Mouse (Mus musculus): Measurements from ENCODE around the gene Nlrp9b.

DNA sequence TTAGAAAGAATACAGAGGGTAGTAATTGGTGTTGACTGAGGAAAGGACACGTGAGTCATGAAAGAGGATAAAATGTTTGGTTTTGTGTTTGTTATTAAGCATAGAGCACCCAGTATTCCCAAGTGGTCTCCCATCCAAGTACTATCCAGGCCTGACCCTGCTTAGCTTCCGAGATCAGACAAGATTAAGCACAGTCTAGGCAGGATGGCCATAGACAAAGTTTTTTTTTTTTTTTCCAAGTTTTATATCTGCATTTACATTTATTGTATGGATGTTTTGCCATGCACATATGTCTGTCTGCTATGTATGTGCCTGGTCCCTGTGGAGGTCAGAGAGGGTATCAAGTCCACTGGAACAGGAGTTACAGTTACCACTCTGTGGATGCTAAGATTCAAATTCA is 18.7 kb downstream of the Nlrp9b start:
- TF ChIP-seq POLR2A (IDR thresholded peaks at IDR 0.05; ENCODE audit: extremely low read depth, insufficient read depth, low read length): no peak
- no peak for TF ChIP-seq CTCF (IDR thresholded peaks at IDR 0.05; ENCODE audit: extremely low read depth, insufficient read depth, low read length)

Data from cortical plate, adult 2 months (tissue).